Comparison of ENCODE assay signal across 24 mouse cellular contexts in the genomic region with DNA sequence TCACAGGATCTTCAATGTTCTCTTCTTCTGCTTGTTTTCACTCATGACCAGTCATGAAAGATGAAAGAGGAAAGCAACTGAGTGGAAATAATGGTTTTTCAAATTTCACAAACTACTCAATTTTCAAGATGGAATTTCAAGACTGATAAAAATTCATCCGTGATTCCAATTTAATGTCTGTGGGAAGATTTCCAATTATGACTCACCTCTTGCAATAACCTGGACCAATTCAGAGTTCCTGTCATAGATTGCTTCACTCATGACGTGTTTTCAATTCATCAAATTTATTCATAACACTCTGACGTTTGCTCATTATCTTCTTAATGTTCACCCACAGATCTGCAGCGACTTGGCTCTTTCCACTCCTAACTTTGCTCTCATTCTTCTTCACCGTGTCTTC.
DNase-seq lines count a peak whose midpoint lies in the region; ATAC-seq and TF ChIP-seq lines count a peak whose summit lies in the region.
"Had no signal": no experiment of that assay in that cellular context is flagged by ENCODE, and none has a peak within 500 bp of the region (broad histone marks: within the 10 kb centered on the region; RNA-seq: fewer than 3 reads in every experiment).

No protein-coding gene starts in this region.

- H3K36me3 ChIP-seq in C2C12 (ENCODE audit: control insufficient read depth, insufficient read depth) (no peaks in the 10 kb centered on the region), myocyte (ENCODE audit: control insufficient read depth, insufficient read depth) (no peaks in the 10 kb centered on the region)
- H3K36me3 ChIP-seq in stomach, postnatal 0 days (ENCODE audit: control insufficient read depth, insufficient read depth, low read length): no peaks in the 10 kb centered on the region
- H3K36me3 ChIP-seq: embryonic facial prominence, embryonic 13.5 days; embryonic facial prominence, embryonic 15.5 days; forebrain, embryonic 10.5 days; forebrain, embryonic 12.5 days had no signal

- H3K79me2 ChIP-seq in C2C12 (ENCODE audit: control insufficient read depth, insufficient read depth) (no peaks in the 10 kb centered on the region), myocyte (ENCODE audit: control insufficient read depth, insufficient read depth) (no peaks in the 10 kb centered on the region)

- peak overlapping the region; percentile 13 for H3K4me2 ChIP-seq in myocyte (ENCODE audit: low read depth)
- H3K4me2 ChIP-seq in stomach, postnatal 0 days (replicated peaks; ENCODE audit: low read depth): no peak overlapping the region
- H3K4me2 ChIP-seq: embryonic facial prominence, embryonic 13.5 days; embryonic facial prominence, embryonic 15.5 days; forebrain, embryonic 12.5 days had no signal

- H3K9me3 ChIP-seq in stomach, postnatal 0 days (ENCODE audit: control insufficient read depth, low read length): no peaks in the 10 kb centered on the region
- H3K9me3 ChIP-seq: embryonic facial prominence, embryonic 13.5 days; embryonic facial prominence, embryonic 15.5 days; forebrain, embryonic 10.5 days; forebrain, embryonic 12.5 days had no signal

- no peaks in the 10 kb centered on the region for H3K79me3 ChIP-seq in C2C12 (ENCODE audit: low read depth)

- no peak for TF ChIP-seq POLR2A in myocyte (IDR thresholded peaks at IDR 0.05; ENCODE audit: insufficient read length, low read depth)

- H3K4me1 ChIP-seq in stomach, postnatal 0 days (replicated peaks; ENCODE audit: control insufficient read depth, insufficient read depth): no peaks in the 10 kb centered on the region
- H3K4me1 ChIP-seq: embryonic facial prominence, embryonic 13.5 days; embryonic facial prominence, embryonic 15.5 days; forebrain, embryonic 10.5 days; forebrain, embryonic 12.5 days had no signal

- ATAC-seq in stomach, postnatal 0 days (ENCODE audit: low FRiP score, low TSS enrichment): no peak
- ATAC-seq: forebrain, embryonic 14.5 days; forebrain, embryonic 16.5 days had no signal

- no peaks in the 10 kb centered on the region for H3K27me3 ChIP-seq in C2C12 (ENCODE audit: control insufficient read depth, insufficient read depth, insufficient read length)
- H3K27me3 ChIP-seq in myocyte (ENCODE audit: control insufficient read depth, insufficient read depth, insufficient read length): no peaks in the 10 kb centered on the region
- H3K27me3 ChIP-seq in stomach, postnatal 0 days (ENCODE audit: control insufficient read depth, insufficient read depth, low read length): no peaks in the 10 kb centered on the region
- H3K27me3 ChIP-seq: embryonic facial prominence, embryonic 13.5 days; embryonic facial prominence, embryonic 15.5 days; forebrain, embryonic 12.5 days had no signal

- H3ac ChIP-seq in C2C12 (ENCODE audit: control insufficient read depth, insufficient read length, low read depth) (no peak overlapping the region), myocyte (ENCODE audit: control insufficient read depth, insufficient read length) (no peak overlapping the region)

- no peak for TF ChIP-seq CTCF in C2C12 (IDR thresholded peaks at IDR 0.05; ENCODE audit: control insufficient read depth, insufficient read depth, insufficient read length)
- TF ChIP-seq CTCF in stomach, postnatal 0 days (IDR thresholded peaks at IDR 0.05; ENCODE audit: low read depth): no peak

- no peak for TF ChIP-seq EP300 in stomach, postnatal 0 days (optimal IDR thresholded peaks at IDR 0.05)

- no peak overlapping the region for H3K4me3 ChIP-seq in C2C12 (ENCODE audit: insufficient read depth, poor library complexity, severe bottlenecking)
- no peak overlapping the region for H3K4me3 ChIP-seq in myocyte
- H3K4me3 ChIP-seq in stomach, postnatal 0 days (ENCODE audit: low read depth, low read length): no peak overlapping the region
- H3K4me3 ChIP-seq: embryonic facial prominence, embryonic 13.5 days; embryonic facial prominence, embryonic 15.5 days; erythroblast, embryonic 14.5 days; forebrain, embryonic 10.5 days; forebrain, embryonic 12.5 days had no signal

- no peak overlapping the region for H3K9ac ChIP-seq in stomach, postnatal 0 days (ENCODE audit: low read length)
- H3K9ac ChIP-seq: embryonic facial prominence, embryonic 13.5 days; embryonic facial prominence, embryonic 15.5 days; forebrain, embryonic 12.5 days had no signal

- H3K27ac ChIP-seq in stomach, postnatal 0 days (replicated peaks): no peak overlapping the region
- H3K27ac ChIP-seq: embryonic facial prominence, embryonic 13.5 days; embryonic facial prominence, embryonic 15.5 days; forebrain, embryonic 10.5 days; forebrain, embryonic 12.5 days had no signal

- DNase-seq in 3134 (ENCODE audit: extremely low read depth, insufficient read length, low spot score) (peak; percentile 5), NIH3T3 (ENCODE audit: low read depth) (peak; percentile 44)
- no peak for DNase-seq in left cerebral cortex, adult 11 months (ENCODE audit: low spot score)
- DNase-seq in stomach, postnatal 0 days (ENCODE audit: low spot score): no peak
- DNase-seq in kidney, postnatal 14 days: no peak
- DNase-seq: adrenal gland, adult 2 months; adrenal gland, postnatal 10 days; adrenal gland, postnatal 25 days; B cell, adult 2 months; cerebellum, adult 11-12 months; cerebellum, adult 8-10 months; cerebellum, adult 9-11 months; cerebellum, postnatal 14 days; cerebellum, postnatal 36 days; embryo, embryonic 11 days had no signal

- 50% methylated on average over 5 of the region's 5 CpGs for WGBS in stomach, postnatal 0 days

TF ChIP-seq in C2C12, 6 proteins besides CTCF, POLR2A, EP300 and RAD21:
- TF ChIP-seq MAX (IDR thresholded peaks at IDR 0.05): no peak
- TF ChIP-seq CEBPB (IDR thresholded peaks at IDR 0.05; ENCODE audit: low read depth): peak; percentile 96
- peak; percentile 24 for TF ChIP-seq FOSL1 (IDR thresholded peaks at IDR 0.05; ENCODE audit: insufficient read depth, low read length, poor library complexity, severe bottlenecking)
TF ChIP-seq in C2C12: peak in this region for 2.

TF ChIP-seq in myocyte, 11 proteins besides CTCF, POLR2A, EP300 and RAD21:
- TF ChIP-seq CEBPB (IDR thresholded peaks at IDR 0.05; ENCODE audit: insufficient read depth, poor library complexity, severe bottlenecking): peak; percentile 81; the same call in 1 of the 2 replicates
- TF ChIP-seq TCF12 (IDR thresholded peaks at IDR 0.05; ENCODE audit: insufficient read depth, poor library complexity, severe bottlenecking): no peak
- no peak for TF ChIP-seq MYOD1 (IDR thresholded peaks at IDR 0.05; ENCODE audit: control insufficient read depth in 1 of 3, insufficient read length in 2 of 3, low read depth in 2 of 3)

Comparison
In these comparisons a context has a peak if more than half of its experiments do, and no peak if none do; other contexts are left out.
1. DNase-seq: peak in 3134 (single experiment) and NIH3T3 (single experiment); none in left cerebral cortex, adult 11 months (single experiment), stomach, postnatal 0 days (single experiment) and kidney, postnatal 14 days (single experiment).